Mouse (Mus musculus) lung, adult 2 months (tissue): ENCODE measurements around the gene Areg. TPM values are rescaled to one million over a fixed set of nuclear protein-coding genes. Genes with fewer than 3 reads are reported as not detected.

ENCODE experiments used
- DNase-seq: peaks from one replicate; pipeline ENCODE4 v3.0.0; 2022
- H3K4me1 ChIP-seq: fragments of 200-500 bp; 2 replicates; pipeline ENCODE4 v1.6.1; 2011; ENCODE audit warnings: low read length; ENCODE audit not compliant: control insufficient read depth, insufficient read depth
- H3K4me3 ChIP-seq: fragments of 200-500 bp; replicated peaks from 2 replicates; pipeline ENCODE3; 2011; ENCODE audit warnings: low read depth, mild to moderate bottlenecking, control low read depth, low read length; ENCODE audit errors: extremely low read depth
- CTCF ChIP-seq: fragments of 200-500 bp; IDR thresholded peaks from 2 replicates; pipeline ENCODE4 v1.5.1; 2011; ENCODE audit warnings: mild to moderate bottlenecking, low read length, control low read depth; ENCODE audit not compliant: insufficient read depth
- POLR2A ChIP-seq: fragments of 200-500 bp; IDR thresholded peaks from 2 replicates; pipeline ENCODE4 v1.6.1; 2011; ENCODE audit warnings: low read depth, mild to moderate bottlenecking, control low read depth, low read length, borderline replicate concordance; ENCODE audit errors: extremely low read depth
- WGBS: fragments of 180-500 bp; shearing (Covaris S2); methylation state at CpG from one replicate; pipeline ENCODE4 v1.1.7; 2018; 5-methylcytosine and 5-hydroxymethylcytosine counted together
- polyA plus RNA-seq: library from polyadenylated mRNA; depleted of rRNA; stranded (reverse); fragments of >200 nt; gene quantifications from 2 replicates; pipeline ENCODE4 v1.2.3, GENCODE M21; 2012

Areg gene
- polyA plus RNA-seq, 1 experiment: 4.8 TPM

GRCm38 (mm10) chr5:91114574-91114973, 24.8 kb upstream of the Areg start:
- H3K4me1 ChIP-seq: no peaks in the 10 kb centered on the region
- 74% methylated on average over 1 of the region's 1 CpGs for WGBS
- H3K4me3 ChIP-seq: no peak overlapping the region
- TF ChIP-seq CTCF (no peak), POLR2A (no peak)
- DNase-seq: no peak

GRCm38 (mm10) chr5:91118618-91119017, 20.8 kb upstream of the Areg start:
- DNase-seq: no peak
- TF ChIP-seq CTCF: no peak
- no peak for TF ChIP-seq POLR2A
- H3K4me3 ChIP-seq: no peak overlapping the region

GRCm38 (mm10) chr5:91123404-91123803, 16.0 kb upstream of the Areg start:
- 61% methylated on average over 4 of the region's 4 CpGs for WGBS
- no peak for DNase-seq
- no peaks in the 10 kb centered on the region for H3K4me1 ChIP-seq
- TF ChIP-seq POLR2A (no peak), CTCF (no peak)
- no peak overlapping the region for H3K4me3 ChIP-seq

More at GRCm38 (mm10) chr5:91118618-91119017, 20.8 kb upstream of the Areg start:
- H3K4me1 ChIP-seq: no peaks in the 10 kb centered on the region

GRCm38 (mm10) chr5:91124140-91124539, 15.3 kb upstream of the Areg start:
- no peak for TF ChIP-seq POLR2A
- no peak for TF ChIP-seq CTCF
- no peak for DNase-seq
- H3K4me1 ChIP-seq: no peaks in the 10 kb centered on the region
- WGBS: 56% methylated on average over 2 of the region's 2 CpGs
- no peak overlapping the region for H3K4me3 ChIP-seq

- TF ChIP-seq POLR2A (no peak), CTCF (no peak)
- H3K4me1 ChIP-seq: no peaks in the 10 kb centered on the region
- WGBS: 52% methylated on average over 1 of the region's 1 CpGs
- no peak for DNase-seq
- H3K4me3 ChIP-seq: no peak overlapping the region
Observed at GRCm38 (mm10) chr5:91126623-91127022, 12.8 kb upstream of the Areg start.

GRCm38 (mm10) chr5:91134961-91135360, 4.4 kb upstream of the Areg start:
- no peak for DNase-seq
- WGBS: 45% methylated on average over 1 of the region's 1 CpGs
- no peak for TF ChIP-seq POLR2A
- no peak for TF ChIP-seq CTCF
- Histone ChIP-seq H3K4me1 (no peaks in the 10 kb centered on the region), H3K4me3 (no peak overlapping the region)

GRCm38 (mm10) chr5:91138970-91139369, 429 bp upstream of the Areg start:
- 10% methylated on average over 7 of the region's 7 CpGs for WGBS
- H3K4me1 ChIP-seq: no peaks in the 10 kb centered on the region
- H3K4me3 ChIP-seq: no peak overlapping the region
- no peak for DNase-seq
- TF ChIP-seq POLR2A (no peak), CTCF (no peak)

GRCm38 (mm10) chr5:91140896-91141448, 1.6 kb downstream of the Areg start:
- WGBS: 59% methylated on average over 13 of the region's 13 CpGs

GRCm38 (mm10) chr5:91144971-91145370, 5.6 kb downstream of the Areg start:
- WGBS: 78% methylated on average over 9 of the region's 9 CpGs
- H3K4me3 ChIP-seq: no peak overlapping the region
- DNase-seq: no peak
- H3K4me1 ChIP-seq: no peaks in the 10 kb centered on the region
- TF ChIP-seq POLR2A (no peak), CTCF (no peak)

More at GRCm38 (mm10) chr5:91140896-91141448, 1.6 kb downstream of the Areg start:
- Histone ChIP-seq H3K4me3 (no peak overlapping the region), H3K4me1 (no peaks in the 10 kb centered on the region)
- DNase-seq: no peak
- no peak for TF ChIP-seq POLR2A
- TF ChIP-seq CTCF: no peak

- WGBS: 82% methylated on average over 1 of the region's 1 CpGs
- no peak for DNase-seq
- no peak overlapping the region for H3K4me3 ChIP-seq
- TF ChIP-seq CTCF (no peak), POLR2A (no peak)
- no peaks in the 10 kb centered on the region for H3K4me1 ChIP-seq
Observed at GRCm38 (mm10) chr5:91147001-91147400, 7.6 kb downstream of the Areg start.
